34 mouse cellular contexts compared by ENCODE assay signal in genomic region chr4:143225886-143226285, GRCm38 (mm10). TPM values are rescaled to one million over a fixed set of nuclear protein-coding genes. Genes with fewer than 3 reads are reported as not detected.
DNase-seq lines count a peak whose midpoint lies in the region; ATAC-seq lines count a peak whose summit lies in the region.
"Had no signal": no experiment of that assay in that cellular context is flagged by ENCODE, and none has a peak within 500 bp of the region (broad histone marks: within the 10 kb centered on the region; RNA-seq: fewer than 3 reads in every experiment).

No protein-coding gene starts in this region.

- no peak for ATAC-seq in forebrain, embryonic 14.5 days
- no peak for ATAC-seq in forebrain, embryonic 11.5 days (replicated peaks; ENCODE audit: low FRiP score)
- no peak for ATAC-seq in hindbrain, embryonic 14.5 days (ENCODE audit: low FRiP score)
- no peak for ATAC-seq in limb, embryonic 15.5 days (ENCODE audit: insufficient number of reproducible peaks, low FRiP score, low TSS enrichment, low read depth)
- no peak for ATAC-seq in monocyte, adult 5-6 weeks (replicated peaks; ENCODE audit: insufficient number of reproducible peaks, low FRiP score, low TSS enrichment, poor library complexity, severe bottlenecking)
- ATAC-seq: inflammation-experienced regulatory T-cells, adult 6 months; lung, postnatal 0 days; midbrain, embryonic 15.5 days had no signal

- DNase-seq in forebrain, embryonic 14.5 days (ENCODE audit: low spot score), result peak; percentile 11
- no peak for DNase-seq in forebrain, embryonic 11.5 days (ENCODE audit: low spot score)
- DNase-seq in hindbrain, embryonic 10.5 days (ENCODE audit: low spot score), result peak; percentile 13
- no peak for DNase-seq in hindbrain, embryonic 14.5 days (ENCODE audit: low spot score)
- DNase-seq in embryo, embryonic 10.5 days (ENCODE audit: low spot score), result peak; percentile 38
- DNase-seq in urinary bladder, adult 18-20 months (ENCODE audit: low spot score in 2 of 2), result no peak
- DNase-seq: adrenal gland, postnatal 10 days; cerebellum, adult 11 months; cerebellum, adult 9-10 months; cerebellum, postnatal 36 days; gastrocnemius, adult 2 months; gastrocnemius, postnatal 36 days; heart, adult 18-20 months; heart, postnatal 4 days; kidney, adult 11 months; kidney, postnatal 14 days; liver, embryonic 13.5 days; lung, adult 18-20 months; lung, postnatal 4 days; right cerebral cortex, postnatal 25 days; thymus, postnatal 14 days had no signal

- no peaks in the 10 kb centered on the region for H3K27me3 ChIP-seq in forebrain, embryonic 14.5 days (replicated peaks; ENCODE audit: control insufficient read depth, insufficient read depth, low read length)
- no peaks in the 10 kb centered on the region for H3K27me3 ChIP-seq in forebrain, embryonic 11.5 days (ENCODE audit: control insufficient read depth, insufficient read depth, low read length)
- no peaks in the 10 kb centered on the region for H3K27me3 ChIP-seq in hindbrain, embryonic 10.5 days (ENCODE audit: insufficient read depth, poor library complexity, severe bottlenecking)
- H3K27me3 ChIP-seq in hindbrain, embryonic 14.5 days (ENCODE audit: control insufficient read depth, insufficient read depth, low read length), result no peaks in the 10 kb centered on the region
- no peaks in the 10 kb centered on the region for H3K27me3 ChIP-seq in limb, embryonic 15.5 days
- H3K27me3 ChIP-seq: embryonic facial prominence, embryonic 12.5 days; heart, embryonic 15.5 days; hindbrain, embryonic 15.5 days; limb, embryonic 13.5 days; liver, embryonic 13.5 days; midbrain, embryonic 15.5 days; stomach, embryonic 15.5 days had no signal

- no peaks in the 10 kb centered on the region for H3K36me3 ChIP-seq in forebrain, embryonic 14.5 days (ENCODE audit: control insufficient read depth, insufficient read depth, low read length)
- no peaks in the 10 kb centered on the region for H3K36me3 ChIP-seq in forebrain, embryonic 11.5 days (ENCODE audit: control insufficient read depth, insufficient read depth, low read length)
- H3K36me3 ChIP-seq in hindbrain, embryonic 10.5 days, result no peaks in the 10 kb centered on the region
- H3K36me3 ChIP-seq in hindbrain, embryonic 14.5 days (replicated peaks; ENCODE audit: control insufficient read depth, insufficient read depth), result no peaks in the 10 kb centered on the region
- H3K36me3 ChIP-seq in limb, embryonic 15.5 days, result no peaks in the 10 kb centered on the region
- H3K36me3 ChIP-seq: embryonic facial prominence, embryonic 12.5 days; forebrain, embryonic 10.5 days; G1E; heart, embryonic 15.5 days; hindbrain, embryonic 15.5 days; limb, embryonic 13.5 days; liver, embryonic 13.5 days; midbrain, embryonic 15.5 days; stomach, embryonic 15.5 days had no signal

- WGBS in forebrain, embryonic 14.5 days, result 52% methylated on average over 9 of the region's 9 CpGs
- WGBS in forebrain, embryonic 11.5 days, result 56% methylated on average over 9 of the region's 9 CpGs
- 55% methylated on average over 9 of the region's 9 CpGs for whole genome bisulfite sequencing in hindbrain, embryonic 10.5 days
- WGBS in hindbrain, embryonic 14.5 days, result 59% methylated on average over 9 of the region's 9 CpGs
- WGBS in limb, embryonic 15.5 days, result 35% methylated on average over 9 of the region's 9 CpGs

- H3K9me3 ChIP-seq in forebrain, embryonic 14.5 days (replicated peaks; ENCODE audit: control insufficient read depth, low read length), result no peaks in the 10 kb centered on the region
- H3K9me3 ChIP-seq in forebrain, embryonic 11.5 days (ENCODE audit: control insufficient read depth, low read length), result no peaks in the 10 kb centered on the region
- no peaks in the 10 kb centered on the region for H3K9me3 ChIP-seq in hindbrain, embryonic 10.5 days
- H3K9me3 ChIP-seq in hindbrain, embryonic 14.5 days (ENCODE audit: control insufficient read depth, low read length), result no peaks in the 10 kb centered on the region
- no peaks in the 10 kb centered on the region for H3K9me3 ChIP-seq in limb, embryonic 15.5 days
- H3K9me3 ChIP-seq: embryonic facial prominence, embryonic 12.5 days; forebrain, embryonic 10.5 days; G1E; heart, embryonic 15.5 days; hindbrain, embryonic 15.5 days; limb, embryonic 13.5 days; liver, embryonic 13.5 days; megakaryocyte, embryonic 14.5 days; midbrain, embryonic 15.5 days; stomach, embryonic 15.5 days had no signal

- no peaks in the 10 kb centered on the region for H3K4me1 ChIP-seq in forebrain, embryonic 14.5 days (ENCODE audit: control insufficient read depth, insufficient read depth, low read length)
- H3K4me1 ChIP-seq in forebrain, embryonic 11.5 days (replicated peaks; ENCODE audit: control insufficient read depth, insufficient read depth, low read length), result no peaks in the 10 kb centered on the region
- 0 out of 2 replicates have a peak, but pooled peaks cover 4% of the 10 kb centered on the region for H3K4me1 ChIP-seq in hindbrain, embryonic 10.5 days (replicated peaks)
- no peaks in the 10 kb centered on the region for H3K4me1 ChIP-seq in hindbrain, embryonic 14.5 days (replicated peaks; ENCODE audit: control insufficient read depth, insufficient read depth, low read length)
- H3K4me1 ChIP-seq in limb, embryonic 15.5 days, result peaks cover 11% of the 10 kb centered on the region; the same call in 1 of the 2 replicates
- H3K4me1 ChIP-seq: embryonic facial prominence, embryonic 12.5 days; heart, embryonic 15.5 days; hindbrain, embryonic 15.5 days; liver, embryonic 13.5 days; megakaryocyte, embryonic 14.5 days; midbrain, embryonic 15.5 days; stomach, embryonic 15.5 days had no signal

- no peak overlapping the region for H3K4me2 ChIP-seq in forebrain, embryonic 14.5 days (ENCODE audit: low read length)
- H3K4me2 ChIP-seq in forebrain, embryonic 11.5 days (ENCODE audit: low read depth, low read length, severe bottlenecking), result no peak overlapping the region
- no peak overlapping the region for H3K4me2 ChIP-seq in hindbrain, embryonic 14.5 days (replicated peaks)
- no peak overlapping the region for H3K4me2 ChIP-seq in limb, embryonic 15.5 days
- H3K4me2 ChIP-seq: embryonic facial prominence, embryonic 12.5 days; heart, embryonic 15.5 days; hindbrain, embryonic 15.5 days; limb, embryonic 13.5 days; liver, embryonic 13.5 days; midbrain, embryonic 15.5 days; stomach, embryonic 15.5 days had no signal

- H3K4me3 ChIP-seq in forebrain, embryonic 14.5 days (ENCODE audit: low read depth, low read length), result no peak overlapping the region
- H3K4me3 ChIP-seq in forebrain, embryonic 11.5 days (ENCODE audit: low read depth, low read length), result no peak overlapping the region
- no peak overlapping the region for H3K4me3 ChIP-seq in hindbrain, embryonic 10.5 days
- no peak overlapping the region for H3K4me3 ChIP-seq in hindbrain, embryonic 14.5 days (replicated peaks; ENCODE audit: low read length)
- H3K4me3 ChIP-seq in limb, embryonic 15.5 days, result no peak overlapping the region
- H3K4me3 ChIP-seq: embryonic facial prominence, embryonic 12.5 days; forebrain, embryonic 10.5 days; gastrocnemius, adult 2 months; heart, embryonic 15.5 days; hindbrain, embryonic 15.5 days; limb, embryonic 13.5 days; liver, embryonic 13.5 days; megakaryocyte, embryonic 14.5 days; midbrain, embryonic 15.5 days; stomach, embryonic 15.5 days had no signal

- H3K9ac ChIP-seq in forebrain, embryonic 14.5 days (ENCODE audit: low read length), result no peak overlapping the region
- no peak overlapping the region for H3K9ac ChIP-seq in forebrain, embryonic 11.5 days (ENCODE audit: low read length)
- H3K9ac ChIP-seq in hindbrain, embryonic 14.5 days, result no peak overlapping the region
- no peak overlapping the region for H3K9ac ChIP-seq in limb, embryonic 15.5 days
- H3K9ac ChIP-seq: embryonic facial prominence, embryonic 12.5 days; heart, embryonic 15.5 days; hindbrain, embryonic 15.5 days; limb, embryonic 13.5 days; liver, embryonic 13.5 days; midbrain, embryonic 15.5 days; stomach, embryonic 15.5 days had no signal

- no peak overlapping the region for H3K27ac ChIP-seq in forebrain, embryonic 14.5 days (ENCODE audit: low read depth, low read length)
- no peak overlapping the region for H3K27ac ChIP-seq in forebrain, embryonic 11.5 days (ENCODE audit: low read depth, low read length)
- H3K27ac ChIP-seq in hindbrain, embryonic 10.5 days, result no peak overlapping the region
- no peak overlapping the region for H3K27ac ChIP-seq in hindbrain, embryonic 14.5 days
- peak overlapping the region; percentile 8; the same call in 1 of the 2 replicates for H3K27ac ChIP-seq in limb, embryonic 15.5 days
- H3K27ac ChIP-seq: embryonic facial prominence, embryonic 12.5 days; forebrain, embryonic 10.5 days; gastrocnemius, adult 2 months; heart, embryonic 15.5 days; hindbrain, embryonic 15.5 days; limb, embryonic 13.5 days; liver, embryonic 13.5 days; midbrain, embryonic 15.5 days; stomach, embryonic 15.5 days had no signal

RNA-seq across cellular contexts. Expression of gene Prdm2, which starts 13.1 kb away (rescaled TPM):
- polyA plus RNA-seq in forebrain, embryonic 14.5 days (2014; fragmentation: Nextera tagmentation; extraction: Ambion mirVana), result 13.1 and 16.7 TPM in 2 replicates
- polyA plus RNA-seq in forebrain, embryonic 11.5 days (2014; fragmentation: Nextera tagmentation; extraction: Ambion mirVana), result 15.5 and 17.8 TPM in 2 replicates
- polyA plus RNA-seq in hindbrain, embryonic 10.5 days (2016; fragmentation: Nextera tagmentation; extraction: Ambion mirVana), result 14.4 and 15.9 TPM in 2 replicates
- 15.3 and 16.1 TPM in 2 replicates for polyA plus RNA-seq in hindbrain, embryonic 14.5 days (2014; fragmentation: Nextera tagmentation; extraction: Ambion mirVana)
- polyA plus RNA-seq in limb, embryonic 15.5 days (2015; fragmentation: Nextera tagmentation; extraction: Ambion mirVana), result 14.9 and 16.1 TPM in 2 replicates
- total RNA-seq in monocyte, adult 5-6 weeks (2017), result 26.7 to 41.5 TPM (median 30.2 TPM) in 3 replicates

Comparison
In these comparisons a context has a peak if more than half of its experiments do, and no peak if none do; other contexts are left out.
1. DNase-seq: peak in forebrain, embryonic 14.5 days (single experiment), hindbrain, embryonic 10.5 days (single experiment) and embryo, embryonic 10.5 days (single experiment); none in forebrain, embryonic 11.5 days (single experiment), hindbrain, embryonic 14.5 days (single experiment) and urinary bladder, adult 18-20 months (0 of 2).